Mouse (Mus musculus): ENCODE results near the gene Anapc1. TPM values are rescaled to one million over a fixed set of nuclear protein-coding genes. Genes with fewer than 3 reads are reported as not detected.

Anapc1 gene
- 10 to 100 TPM; 39.0 to 45.3 (median 44.4) TPM for polyA plus RNA-seq (2017; shearing (Covaris generic))

GRCm38 (mm10) chr2:128686921-128687557 lies at the start of gene Anapc1:
Gene Anapc1 (minus strand): TSS chr2:128687391.
- ATAC-seq, result peak; percentile 97

DNA sequence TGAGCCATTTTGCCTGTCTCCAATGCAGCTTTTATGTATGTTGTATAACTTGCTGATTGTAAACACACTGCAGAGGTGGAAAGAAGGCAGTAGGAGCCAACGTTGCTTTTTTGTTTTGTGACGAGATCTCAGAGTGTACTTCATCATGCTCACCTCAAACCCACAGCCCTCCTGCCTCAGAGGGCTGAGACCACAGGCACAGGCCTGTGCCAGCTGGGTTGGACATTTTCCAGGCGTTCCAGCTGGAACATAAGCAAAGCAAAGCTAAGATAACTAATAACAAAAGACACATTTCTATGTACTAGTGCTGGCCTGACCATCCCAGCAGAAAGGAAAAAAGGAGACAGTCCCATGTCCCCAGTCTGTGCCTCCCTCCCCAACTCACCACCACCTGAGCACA lies 47.9 kb upstream of the Anapc1 start:
- no peak for ATAC-seq

GRCm38 (mm10) chr2:128731951-128732350 lies 44.8 kb upstream of the Anapc1 start:
- no peak for ATAC-seq

- ATAC-seq, result no peak
Observed at GRCm38 (mm10) chr2:128731514-128731913, 44.3 kb upstream of the Anapc1 start.

- ATAC-seq, result no peak
Observed at GRCm38 (mm10) chr2:128729141-128729540, 42.0 kb upstream of the Anapc1 start.

DNA sequence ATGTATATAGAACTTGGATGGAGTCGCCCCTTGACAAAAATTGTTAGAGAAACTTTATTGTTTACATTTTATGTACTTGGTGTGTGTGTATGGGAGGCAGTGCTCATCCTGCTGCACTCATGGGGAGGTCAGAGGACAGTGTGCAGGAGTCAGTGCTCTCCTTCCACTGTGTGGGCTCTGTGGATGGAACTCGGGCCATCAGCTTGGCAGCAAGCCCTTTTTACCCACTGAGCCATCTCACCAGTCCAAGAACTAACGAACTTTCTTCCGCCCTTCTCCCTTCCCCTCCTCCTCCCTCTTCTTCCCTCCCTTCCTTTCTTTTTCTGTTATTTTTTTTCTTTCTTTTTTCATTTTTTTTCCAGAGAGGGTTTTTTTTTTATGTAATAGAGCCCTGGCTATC lies 40.9 kb upstream of the Anapc1 start:
- ATAC-seq, result no peak

GRCm38 (mm10) chr2:128727552-128727951 lies 40.4 kb upstream of the Anapc1 start:
- no peak for ATAC-seq

DNA sequence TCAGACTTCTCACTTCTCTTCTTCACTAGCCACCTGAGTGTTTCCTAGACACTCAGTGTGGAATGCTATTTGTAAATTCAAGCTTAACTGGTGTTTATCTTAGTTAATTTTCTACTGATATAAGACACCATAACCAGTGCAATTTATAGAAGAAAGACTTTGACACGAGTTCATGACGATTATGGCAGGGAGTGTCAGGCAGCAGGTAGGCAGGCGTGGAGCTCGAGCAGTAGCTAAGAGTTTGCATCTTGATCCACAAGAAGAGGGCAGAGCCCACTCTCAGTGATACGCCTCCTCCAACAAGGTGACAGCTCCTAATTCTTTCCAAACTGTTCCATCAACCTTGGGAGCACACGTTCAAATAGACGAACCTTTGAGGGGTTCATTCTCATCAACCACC lies 39.4 kb upstream of the Anapc1 start:
- no peak for ATAC-seq

DNA sequence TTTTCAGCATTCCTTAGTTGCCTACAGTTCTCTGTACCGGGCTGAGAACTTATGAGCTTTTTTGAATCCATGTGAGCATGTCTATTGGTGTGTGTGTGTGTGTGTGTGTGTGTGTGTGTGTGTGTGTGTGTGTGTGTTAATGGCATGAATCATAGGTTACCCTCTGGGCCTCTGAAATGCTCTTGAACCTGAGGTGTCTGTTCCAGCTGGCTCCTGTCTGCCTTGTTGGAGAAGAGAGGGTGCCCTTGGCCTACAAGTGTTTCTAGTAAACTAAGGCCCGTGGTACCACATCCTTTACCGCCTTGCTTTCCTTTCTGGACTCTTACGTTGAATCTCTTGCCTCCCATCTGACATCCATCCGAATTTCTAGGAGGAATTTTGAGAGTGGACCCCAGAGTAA lies 38.9 kb upstream of the Anapc1 start:
- no peak for ATAC-seq

DNA sequence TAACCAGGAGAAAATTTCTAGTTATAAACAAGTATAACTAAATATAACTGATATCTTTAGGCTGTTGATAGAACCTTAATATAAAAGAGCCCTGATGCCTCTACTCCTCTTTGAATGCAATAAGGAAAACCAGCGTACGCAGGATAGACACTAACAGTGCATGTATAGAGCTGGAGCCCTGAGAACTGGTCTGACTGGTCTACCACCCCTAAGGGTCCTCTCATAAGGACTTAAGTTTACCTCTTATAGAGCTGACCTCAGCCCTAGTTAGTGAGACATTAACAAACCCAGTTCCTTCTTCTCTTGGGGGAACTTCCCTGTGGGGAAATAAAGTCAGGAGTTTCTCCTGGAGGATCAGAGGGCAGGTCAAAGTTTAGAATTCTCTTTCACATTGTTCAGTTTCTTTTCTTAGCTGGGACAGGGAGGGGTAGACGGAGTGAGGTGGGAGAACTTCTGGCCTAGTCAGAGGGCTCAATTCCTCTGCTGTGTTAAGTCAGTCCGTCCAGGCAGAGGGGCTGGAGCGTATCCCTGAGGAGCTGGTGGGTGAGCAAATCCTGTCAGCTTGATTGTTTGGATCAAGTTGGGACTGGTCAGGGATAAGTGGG lies 35.0 kb upstream of the Anapc1 start:
- ATAC-seq, result no peak

- ATAC-seq, result no peak
Observed at GRCm38 (mm10) chr2:128719380-128719779, 32.2 kb upstream of the Anapc1 start.

GRCm38 (mm10) chr2:128715979-128716378 lies 28.8 kb upstream of the Anapc1 start:
- ATAC-seq, result no peak

DNA sequence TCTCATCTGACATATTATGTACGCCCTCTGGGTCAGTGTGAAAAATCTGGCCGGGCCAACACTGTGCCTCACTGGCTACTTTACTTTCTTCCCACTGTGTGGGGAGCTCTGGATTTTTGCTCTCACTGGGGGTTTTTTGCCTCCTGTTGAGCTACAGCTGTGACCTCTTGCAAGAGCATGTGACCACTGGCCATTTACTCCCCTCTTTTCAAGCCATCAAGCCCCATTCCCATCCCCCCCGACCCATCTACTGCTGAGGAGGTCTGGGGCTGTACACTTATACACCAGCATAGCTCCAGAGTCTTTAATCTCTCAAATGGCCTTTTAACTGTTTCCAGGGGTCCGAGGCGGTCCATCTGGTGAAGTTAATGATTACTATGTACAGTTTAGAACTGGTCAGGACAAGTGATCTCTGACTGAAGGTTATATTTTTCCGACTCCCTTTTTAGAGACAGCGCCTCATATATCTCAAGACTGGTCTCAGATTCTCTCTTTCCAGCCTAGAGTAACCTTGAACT lies 27.6 kb upstream of the Anapc1 start:
- ATAC-seq, result no peak

- ATAC-seq, result no peak
Observed at GRCm38 (mm10) chr2:128713548-128714003, 26.4 kb upstream of the Anapc1 start.

DNA sequence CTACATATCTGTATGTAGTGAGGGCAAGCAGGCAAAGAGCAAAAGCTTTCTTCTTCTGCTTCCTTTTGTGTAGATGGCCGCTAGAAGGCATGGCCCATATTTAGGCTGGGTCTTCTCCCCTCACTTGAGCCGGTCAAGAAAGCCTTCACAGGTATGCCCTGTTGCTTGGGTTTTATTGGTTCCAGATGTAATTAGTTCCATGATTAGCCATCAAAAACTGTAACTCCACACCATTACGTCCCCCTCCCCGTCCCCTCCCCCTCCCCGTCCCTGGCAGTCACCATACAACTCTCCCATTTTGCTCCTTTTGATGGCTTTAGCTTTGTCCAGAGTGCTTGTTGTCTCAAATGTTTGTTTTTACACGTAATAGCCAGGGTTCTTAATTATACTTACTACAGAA lies 25.7 kb upstream of the Anapc1 start:
- ATAC-seq, result no peak

DNA sequence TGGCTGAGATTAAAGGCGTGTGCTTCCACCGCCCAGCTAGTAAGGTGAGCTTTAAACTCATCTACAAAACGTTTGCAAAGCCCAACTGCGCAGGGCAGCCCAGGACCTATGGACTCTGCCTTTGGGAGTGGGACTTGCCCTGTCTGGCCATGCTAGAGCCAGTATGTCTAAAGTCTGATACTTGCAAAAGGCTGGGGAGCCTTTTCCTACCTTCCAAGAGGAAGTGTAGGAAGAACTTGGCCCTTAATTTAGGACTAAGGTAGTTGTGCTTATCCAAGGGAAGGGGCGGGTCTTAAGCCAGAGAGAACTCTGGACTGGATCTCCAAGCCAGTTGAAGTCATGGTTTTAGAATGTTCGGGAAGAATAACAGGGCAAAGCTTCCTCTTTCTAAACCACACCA lies 23.4 kb upstream of the Anapc1 start:
- no peak for ATAC-seq

DNA sequence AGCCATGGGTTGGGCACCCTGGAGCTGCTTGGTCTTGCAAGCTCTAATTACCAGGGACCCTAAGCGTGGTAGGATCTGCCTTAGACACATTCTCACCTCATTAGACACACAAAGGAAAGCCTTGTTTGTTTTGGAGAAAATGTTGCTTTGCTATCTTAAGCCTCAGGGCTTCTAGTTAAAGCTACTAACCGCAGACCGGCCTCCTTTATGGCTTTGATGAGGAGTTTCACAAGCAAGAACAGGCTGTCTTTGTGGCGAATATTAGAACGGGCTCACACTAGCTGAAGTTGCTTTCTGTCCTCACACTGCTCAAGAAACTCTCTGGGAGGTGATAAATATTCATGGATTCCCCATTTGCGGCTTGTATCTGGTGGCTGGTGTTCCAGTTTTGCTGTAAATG lies 22.1 kb upstream of the Anapc1 start:
- no peak for ATAC-seq

DNA sequence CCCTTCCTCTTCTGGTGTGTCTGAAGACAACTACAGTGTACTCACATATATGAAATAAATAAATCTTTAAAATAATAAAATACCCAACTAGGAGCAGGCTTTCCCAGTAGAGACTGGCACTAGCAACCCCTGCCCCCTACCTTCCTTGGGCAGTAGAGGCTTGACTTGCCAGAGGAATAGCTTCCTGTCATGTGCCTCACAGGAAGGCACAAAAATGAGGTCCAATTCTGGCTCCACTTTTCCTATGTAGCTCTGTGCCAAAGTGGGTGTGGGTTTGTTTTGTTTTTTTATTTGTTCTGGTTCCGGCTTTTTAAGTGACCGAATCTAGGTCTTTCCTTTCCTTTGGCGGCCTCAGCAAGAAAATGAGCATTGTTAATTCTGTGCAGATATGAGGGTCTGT lies 17.3 kb upstream of the Anapc1 start:
- no peak for ATAC-seq

DNA sequence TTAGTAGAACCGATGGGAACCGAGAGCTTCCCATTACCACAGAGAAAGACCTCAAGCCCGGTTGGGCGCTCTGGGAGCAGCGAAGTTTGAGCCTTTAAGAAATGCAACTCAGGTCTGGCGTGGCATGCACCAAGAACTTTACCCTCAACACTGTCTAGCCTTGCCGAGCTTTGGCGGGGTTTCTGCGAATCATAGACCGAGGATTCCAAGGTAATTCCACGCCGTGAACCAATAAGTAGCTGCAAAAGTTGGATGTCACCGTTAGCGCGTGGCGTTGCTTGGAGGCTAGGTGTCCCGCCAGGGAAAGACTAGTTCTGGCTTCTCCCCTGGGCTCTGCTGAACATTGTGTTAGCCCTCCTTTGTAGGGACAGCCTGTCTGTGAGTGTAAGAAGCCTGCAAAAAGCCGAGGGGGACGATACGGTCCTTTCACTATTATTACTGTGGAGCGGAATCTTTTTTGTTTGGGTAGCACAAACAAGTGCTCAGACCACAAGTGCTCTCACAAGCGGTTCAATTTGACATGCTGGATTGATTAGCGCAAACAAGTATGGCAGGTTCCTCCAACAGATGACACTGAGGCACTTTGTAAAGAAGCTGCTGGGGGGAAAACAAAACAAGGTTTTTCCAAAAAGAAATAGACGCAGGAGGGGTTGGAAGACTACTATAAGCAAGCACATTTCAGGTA lies 12.2 kb upstream of the Anapc1 start:
- no peak for ATAC-seq

GRCm38 (mm10) chr2:128698693-128699181 lies 11.5 kb upstream of the Anapc1 start, which contains the start of gene Mertk:
Gene Mertk (plus strand): TSS chr2:128698956.
- no peak for ATAC-seq

DNA sequence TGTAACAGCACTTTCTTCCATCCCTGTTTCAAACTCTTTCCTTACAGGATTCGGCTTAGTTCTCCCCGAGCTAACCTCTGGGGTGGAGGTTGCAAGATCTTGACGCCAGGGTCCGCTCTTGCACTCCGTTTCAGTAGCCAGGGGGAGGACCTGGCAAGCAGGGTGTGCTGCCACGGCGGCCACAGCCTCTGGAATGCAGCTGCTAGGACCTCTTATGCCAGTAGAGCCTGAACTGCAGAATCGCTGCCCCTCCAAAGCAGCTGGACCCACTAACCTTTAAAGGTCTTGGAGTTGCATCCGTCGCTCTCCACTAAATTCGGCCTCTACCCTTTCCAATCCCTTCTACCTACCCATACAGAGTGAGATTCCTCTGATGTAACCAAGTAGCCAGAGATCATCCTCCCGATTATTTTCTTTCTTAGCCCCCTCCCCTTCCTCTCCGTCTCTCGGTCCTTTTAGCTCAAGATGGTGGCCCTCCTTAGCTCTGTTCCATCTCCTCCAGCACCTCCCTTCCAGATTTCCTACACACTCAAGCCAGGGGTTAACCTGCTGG lies 11.0 kb upstream of the Anapc1 start:
- ATAC-seq, result peak; percentile 71

DNA sequence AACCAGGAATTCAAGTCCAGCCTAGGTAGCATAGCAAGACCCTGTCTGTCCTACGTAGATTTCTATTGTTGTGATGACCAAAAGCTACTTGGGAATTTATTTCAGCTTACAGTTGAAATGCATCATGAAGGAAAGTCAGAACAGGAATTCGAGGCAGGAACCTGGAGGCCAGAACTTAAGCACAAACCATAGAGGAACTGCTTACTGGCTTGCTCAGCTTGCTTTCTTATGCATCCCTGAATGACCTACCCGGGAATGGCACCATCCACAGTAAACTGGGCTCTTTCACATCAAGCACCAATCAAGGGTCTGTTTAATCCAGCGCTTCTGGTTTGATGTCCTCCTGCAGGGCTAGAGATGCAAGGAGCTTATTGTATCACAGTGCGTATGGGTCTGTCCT lies 10.4 kb upstream of the Anapc1 start:
- no peak for ATAC-seq

GRCm38 (mm10) chr2:128697047-128697446 lies 9.9 kb upstream of the Anapc1 start:
- ATAC-seq, result no peak

Data from inflammation-experienced regulatory T-cells, adult 6 months (primary cell).